Mouse (Mus musculus) frontal cortex, postnatal 25 days (tissue): ENCODE results near the gene Fgd5.
A peak's percentile ranks its signal among the peaks of the same experiment; 100 is the strongest.
"Not testable (repeated sequence)": the region's sequence is repeated elsewhere in the genome, so short reads cannot be mapped to it uniquely, and the experiment has no call there.

ENCODE experiments used
- DNase-seq, 2 experiments: peaks; one replicate each; pipeline ENCODE4 v3.0.0; 2022; ENCODE audit warnings: low spot score in 2 of 2

Fgd5 gene

GRCm38 (mm10) chr6:92065721-92066496, 87.2 kb downstream of the Fgd5 start:
- no peak for DNase-seq

GRCm38 (mm10) chr6:92067146-92067790, 88.6 kb downstream of the Fgd5 start:
- peak; percentile 53 to 63 for DNase-seq

GRCm38 (mm10) chr6:92071121-92071839, 92.6 kb downstream of the Fgd5 start:
- DNase-seq, result no peak

DNA sequence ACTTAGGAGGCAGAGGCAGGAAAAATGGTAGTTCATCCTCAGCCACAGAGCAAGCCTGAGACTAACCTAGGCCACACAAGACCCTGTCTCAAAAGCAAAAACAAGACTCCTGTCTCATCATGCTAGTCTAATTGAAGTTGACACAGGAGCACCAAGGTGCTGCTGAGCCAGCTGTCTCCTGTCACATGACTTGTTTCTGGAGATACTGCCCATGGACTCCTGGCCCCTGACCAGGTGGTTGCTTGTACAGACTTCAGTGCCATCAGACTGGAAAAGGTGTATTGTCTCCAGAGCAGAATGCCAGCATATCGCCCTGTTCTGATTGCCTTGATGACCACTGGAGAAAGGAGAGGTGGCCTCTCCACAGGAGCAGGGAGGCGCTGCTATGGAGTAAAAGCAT, 102.1 kb downstream of the Fgd5 start:
- no peak for DNase-seq

DNA sequence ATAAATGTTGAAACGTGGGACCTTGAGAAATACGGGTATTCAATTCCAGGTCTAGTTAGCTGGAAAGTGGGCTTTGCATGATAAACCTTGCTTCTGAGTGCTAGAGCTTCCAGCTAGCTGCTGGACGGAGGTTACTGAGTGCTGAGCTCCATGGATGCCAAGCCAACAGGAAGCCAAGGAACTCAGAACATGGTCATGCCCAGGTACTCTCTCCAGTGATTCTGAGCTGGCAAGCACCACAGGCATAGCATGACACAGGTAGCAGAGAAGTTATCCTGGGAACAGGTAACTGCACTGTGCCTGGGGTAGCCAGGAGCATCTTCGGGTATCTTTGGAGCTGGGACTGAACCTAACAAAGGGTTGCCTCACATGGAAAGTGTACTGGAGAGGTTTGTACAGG, 104.1 kb downstream of the Fgd5 start:
- DNase-seq, result no peak

DNA sequence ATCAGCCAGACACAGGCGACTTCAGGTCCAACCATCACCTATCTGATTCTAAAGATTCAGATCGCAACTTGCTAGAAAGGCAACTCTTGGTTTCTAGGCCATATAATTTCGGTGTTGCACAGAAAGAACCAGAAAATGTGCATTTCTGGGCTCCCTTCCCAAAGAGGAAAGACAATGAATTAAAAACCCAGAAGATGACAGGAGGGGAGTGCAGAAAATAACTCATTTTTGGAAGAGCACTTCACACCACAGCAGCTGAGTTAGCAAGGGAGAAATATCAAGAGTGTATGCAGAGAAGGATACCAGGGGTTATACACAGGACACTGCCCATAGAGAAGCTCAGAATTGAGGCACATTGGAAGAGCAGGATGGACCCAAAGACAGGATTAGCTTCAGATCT, 106.3 kb downstream of the Fgd5 start:
- no peak for DNase-seq

DNA sequence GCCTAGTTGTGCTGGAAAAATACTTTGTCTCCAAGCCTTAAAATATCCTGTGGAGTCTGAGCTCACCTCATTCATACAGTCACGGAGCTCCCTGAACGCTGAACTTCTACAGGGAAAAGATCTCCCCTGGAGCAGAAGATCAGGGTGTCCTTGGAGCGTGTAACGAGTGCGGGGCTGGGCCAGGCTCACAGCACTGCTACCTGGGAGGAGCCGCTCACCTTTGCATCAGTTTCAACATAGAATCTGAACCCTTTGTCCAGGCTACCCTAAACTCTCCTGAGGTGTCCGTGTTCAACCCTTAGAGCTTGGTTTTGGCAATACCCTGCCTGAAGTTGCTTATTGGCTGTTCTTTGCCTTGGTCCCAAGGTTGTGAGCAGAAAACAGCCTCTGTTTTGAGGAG, 110.5 kb downstream of the Fgd5 start:
- DNase-seq, result not testable (repeated sequence)

DNA sequence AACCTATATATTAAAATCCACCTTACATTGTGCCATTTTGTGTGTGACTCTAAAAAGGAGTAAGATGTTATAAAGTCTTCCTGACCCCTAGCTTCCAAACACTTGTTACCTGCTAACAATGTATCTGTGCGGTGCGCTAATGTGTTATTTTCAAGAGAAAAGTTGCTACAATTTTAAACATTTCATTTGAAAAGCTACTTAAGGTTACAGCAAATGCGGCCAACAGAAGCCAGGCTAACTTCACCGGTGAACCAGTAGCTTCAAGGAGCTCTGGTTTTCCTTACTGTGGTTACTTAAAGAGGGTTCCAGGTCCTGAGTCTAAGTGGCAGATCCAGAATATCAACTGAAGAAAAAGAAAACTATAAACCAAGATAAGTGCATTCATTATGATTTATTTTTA, 111.3 kb downstream of the Fgd5 start:
- DNase-seq, result no peak

GRCm38 (mm10) chr6:92090497-92090896, 111.8 kb downstream of the Fgd5 start:
- no peak for DNase-seq

DNA sequence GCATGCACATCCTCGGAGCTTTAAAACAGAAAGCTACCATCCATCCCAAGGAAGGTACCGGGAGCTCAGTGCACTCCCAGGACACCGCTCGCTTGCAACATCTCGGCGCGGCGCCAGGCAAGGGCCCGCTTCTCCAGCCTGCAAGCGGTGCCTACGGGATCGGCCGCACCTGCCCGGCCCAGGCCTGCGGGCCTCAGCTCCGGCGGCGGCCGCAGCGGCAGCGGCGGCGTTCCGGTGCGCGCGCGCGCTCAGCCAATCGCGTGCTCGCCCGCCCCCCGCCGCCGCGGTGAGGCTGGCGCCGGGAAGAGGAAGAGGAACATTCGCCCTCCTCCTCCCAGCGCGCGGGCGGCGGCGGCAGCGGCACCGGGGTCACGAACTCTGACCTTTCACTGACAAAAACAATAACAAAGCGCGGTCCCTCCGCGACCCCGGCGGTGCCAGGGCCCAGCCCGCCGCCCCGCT, 112.5 kb downstream of the Fgd5 start, which contains the start of gene Nr2c2:
Nr2c2 (plus strand) TSS at position 261 of the 462 bp plus-strand sequence.
- DNase-seq, result peak; percentile 74 to 76

- peak; percentile 100 for DNase-seq
These were observed 113.2 kb downstream of the Fgd5 start for GRCm38 (mm10) chr6:92091767-92092489.

GRCm38 (mm10) chr6:92092737-92093136, 114.1 kb downstream of the Fgd5 start:
- DNase-seq, result no peak

DNA sequence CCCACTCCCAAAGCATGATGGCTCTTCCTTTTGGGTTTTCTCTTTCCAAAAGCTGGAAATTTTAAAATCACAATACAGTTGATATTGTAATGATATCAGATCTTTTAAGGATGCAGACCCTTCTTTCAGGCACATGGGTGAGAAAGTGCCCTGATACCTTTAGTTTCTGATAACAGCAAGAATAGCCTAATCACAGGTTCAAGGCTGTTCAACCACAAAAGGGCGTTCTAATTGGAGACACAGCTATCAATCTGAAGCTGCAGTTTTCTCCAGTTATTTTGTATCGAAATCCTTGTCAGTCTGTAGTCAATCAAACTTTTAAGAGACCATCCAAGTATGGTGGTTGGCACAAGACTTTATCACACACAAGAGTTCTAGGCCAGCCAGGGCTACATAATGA, 115.2 kb downstream of the Fgd5 start:
- DNase-seq, result no peak

DNA sequence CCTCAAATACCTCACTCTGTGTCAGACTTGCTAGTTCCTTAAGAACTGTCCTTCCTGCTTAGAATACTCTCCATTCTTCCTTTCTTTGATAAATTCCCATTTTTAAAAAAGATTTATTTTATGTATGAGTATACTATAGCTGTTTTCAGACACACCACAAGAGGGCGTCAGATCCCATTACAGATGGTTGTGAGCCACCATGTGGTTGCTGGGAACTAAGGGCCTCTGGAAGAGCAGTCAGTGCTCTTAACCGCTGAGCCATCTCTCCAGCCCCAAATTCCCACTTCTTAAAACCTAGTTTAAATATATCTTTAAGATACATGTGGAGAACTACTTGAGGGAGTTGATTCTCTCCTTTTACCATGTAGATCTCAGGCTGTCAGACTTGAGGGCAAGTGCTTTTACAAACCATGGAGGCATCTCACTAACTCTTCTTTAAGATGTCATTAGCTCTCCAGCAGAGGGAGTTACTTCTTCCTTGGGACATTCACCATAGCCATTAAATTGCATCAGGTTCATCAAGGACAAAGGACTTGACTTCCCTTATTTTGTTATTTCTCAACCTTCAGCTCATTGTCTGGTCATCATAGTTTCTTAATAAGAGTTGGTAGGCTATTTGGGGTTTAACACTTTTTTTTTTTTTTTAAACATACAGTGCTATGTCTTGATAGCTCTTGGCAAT, 122.1 kb downstream of the Fgd5 start:
- DNase-seq, result no peak

GRCm38 (mm10) chr6:92124547-92124946, 145.9 kb downstream of the Fgd5 start:
- DNase-seq, result no peak
